Mouse (Mus musculus) heart, adult 8-10 months (tissue): ENCODE measurements at regions not wholly inside any gene's neighbourhood (a gene's known extent, or its start where the extent isn't known, plus 50 kb on each side); places are given as distances from the start of the nearest gene placed in this dataset.

Source experiments
- DNase-seq: peaks from one replicate; pipeline ENCODE4 v3.0.0; 2022; ENCODE audit warnings: low spot score

- no peak for DNase-seq
Measured at GRCm38 (mm10) chr7:74688116-74688702, 133.6 kb upstream of the Slco3a1 start.

DNA sequence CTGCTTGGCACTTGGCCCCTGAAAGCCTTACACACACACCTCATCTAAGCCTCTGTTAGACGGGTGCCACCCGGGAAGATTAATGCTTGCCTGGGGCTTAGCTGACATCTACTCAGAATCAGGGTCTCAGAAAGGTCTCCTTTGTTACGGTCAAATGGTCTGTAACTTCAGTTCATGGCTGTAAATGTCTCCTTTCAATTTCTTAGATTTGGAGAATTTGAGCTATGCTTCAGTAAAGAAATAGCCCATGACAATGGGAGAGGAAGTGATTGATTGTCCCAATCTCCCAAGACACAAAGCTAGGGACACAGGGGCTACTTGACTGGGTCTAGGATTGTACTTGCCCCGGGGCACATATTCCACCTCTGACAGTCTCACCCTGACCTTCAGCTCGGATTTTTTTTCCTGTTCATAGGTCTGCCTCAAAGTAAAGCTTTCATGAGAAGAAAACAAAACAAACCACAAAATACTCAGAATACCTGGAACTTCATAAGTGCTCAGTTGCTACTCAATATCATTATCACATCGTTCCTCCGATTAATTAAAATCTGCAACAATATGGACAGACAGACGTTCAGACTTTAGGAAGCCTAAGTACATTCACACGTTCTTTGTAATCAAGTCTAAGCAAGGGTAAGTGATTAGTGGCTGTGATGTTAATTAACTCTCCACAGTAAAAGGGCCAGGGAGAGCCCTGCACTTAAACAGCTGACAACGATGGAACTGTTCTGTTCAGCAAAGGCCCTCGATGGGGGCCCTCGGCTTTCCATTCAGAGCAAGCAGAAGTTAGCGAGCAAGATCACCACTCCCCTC lies 132.9 kb upstream of the Slco3a1 start:
- no peak for DNase-seq

- peak; percentile 65 for DNase-seq
Measured at GRCm38 (mm10) chr7:74683979-74684378, 129.4 kb upstream of the Slco3a1 start.

GRCm38 (mm10) chr7:74673626-74674295 lies 119.2 kb upstream of the Slco3a1 start:
- no peak for DNase-seq

DNA sequence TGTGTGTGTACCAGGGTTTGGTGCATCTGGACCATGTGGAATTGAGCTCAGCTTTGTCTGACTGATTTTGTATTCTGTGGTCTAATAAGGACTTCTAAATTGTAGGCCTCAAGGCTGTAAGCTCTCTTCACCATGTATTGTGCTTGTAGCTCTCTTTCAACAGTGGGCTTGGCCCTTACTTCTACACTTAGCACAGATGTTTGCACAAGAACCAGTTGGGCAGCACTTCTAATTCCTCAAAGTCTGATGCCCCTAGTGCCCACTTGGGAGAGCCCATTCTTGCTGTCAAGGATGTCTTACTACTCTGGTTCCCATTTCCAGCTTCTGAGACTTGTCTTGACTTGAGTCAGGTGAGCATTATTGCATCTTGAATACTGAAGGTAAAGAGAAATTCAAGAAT lies 114.5 kb upstream of the Slco3a1 start:
- DNase-seq = no peak

DNA sequence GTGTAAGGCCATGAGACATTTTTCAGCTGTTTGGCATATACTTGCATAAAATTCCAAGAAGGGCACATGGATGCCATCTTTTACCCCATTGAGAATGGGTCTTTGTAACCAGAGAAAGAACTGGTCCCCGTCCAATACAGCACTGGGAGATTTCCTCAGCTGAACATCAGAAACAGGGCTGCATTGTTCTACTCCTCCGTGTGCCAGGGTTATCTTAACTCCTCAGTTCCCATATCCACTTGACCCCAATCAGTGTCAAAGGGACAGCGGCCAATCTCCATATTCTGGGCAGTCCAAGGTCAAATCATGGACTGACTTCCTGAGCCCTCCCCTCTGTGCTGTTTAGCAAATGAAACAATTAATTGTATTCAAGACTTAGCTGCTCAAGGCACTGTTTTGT lies 112.5 kb upstream of the Slco3a1 start:
- no peak for DNase-seq

DNA sequence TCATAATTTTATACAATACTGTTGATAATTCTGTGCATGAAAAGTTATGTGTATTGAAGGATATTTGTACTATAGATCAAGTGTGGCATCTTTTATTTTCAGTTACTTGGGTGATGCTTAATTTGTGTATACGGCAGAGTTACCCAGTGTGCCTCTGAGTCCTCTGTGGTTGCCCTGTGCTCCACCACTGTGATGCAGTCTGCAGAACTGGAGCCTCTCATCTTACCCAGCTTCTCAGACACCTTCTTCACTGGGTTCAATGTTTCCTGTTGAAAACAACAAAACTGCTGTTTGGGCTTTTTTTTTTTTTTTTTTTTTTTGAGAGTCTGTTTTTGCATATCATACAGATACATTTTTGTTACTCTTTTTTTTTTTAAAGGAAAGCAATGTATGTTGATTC lies 109.2 kb upstream of the Slco3a1 start:
- no peak for DNase-seq

GRCm38 (mm10) chr7:74647310-74647709 lies 92.7 kb upstream of the Slco3a1 start:
- DNase-seq = peak; percentile 69

GRCm38 (mm10) chr7:74640171-74640570 lies 85.6 kb upstream of the Slco3a1 start:
- no peak for DNase-seq

GRCm38 (mm10) chr7:74632217-74632616 lies 77.6 kb upstream of the Slco3a1 start:
- no peak for DNase-seq

DNA sequence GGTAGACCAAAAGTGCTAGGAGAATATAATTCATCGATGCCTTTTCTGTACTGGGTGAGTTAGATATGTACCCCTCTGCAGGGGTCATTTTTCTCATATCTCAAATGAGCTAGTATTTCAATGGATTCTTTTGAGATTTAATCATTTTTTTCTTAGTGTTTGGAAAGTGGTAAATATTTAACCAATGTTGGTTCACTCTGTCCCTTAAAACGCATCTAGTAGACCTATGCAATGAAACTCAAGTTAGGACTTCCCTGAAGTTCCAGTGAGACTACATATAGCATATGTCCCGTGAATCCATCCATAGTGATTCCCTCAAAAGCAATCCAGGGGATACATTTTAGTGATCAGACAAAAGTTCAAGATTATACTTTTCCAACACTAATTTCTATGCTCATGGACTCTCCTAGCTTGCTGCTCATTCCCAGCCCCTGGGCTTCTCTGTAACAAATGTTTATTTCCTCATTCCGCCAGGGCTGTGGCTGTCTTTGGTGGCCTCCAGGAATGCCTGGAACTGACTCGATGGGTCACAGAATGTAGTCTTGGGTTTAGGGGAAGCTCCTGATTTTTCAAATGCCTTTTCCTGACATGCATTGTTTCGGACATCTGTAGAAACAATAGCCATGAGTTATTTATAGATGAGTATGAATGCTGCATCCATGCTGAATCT lies 74.4 kb upstream of the Slco3a1 start:
- no peak for DNase-seq
